Mouse (Mus musculus) kidney, postnatal 25 days (tissue): ENCODE measurements at regions not wholly inside any gene's neighbourhood (a gene's known extent, or its start where the extent isn't known, plus 50 kb on each side); places are given as distances from the start of the nearest gene placed in this dataset.
"Not testable (repeated sequence)": the region's sequence is repeated elsewhere in the genome, so short reads cannot be mapped to it uniquely, and the experiment has no call there.

Experiments used
- DNase-seq, 2 experiments: peaks; one replicate each; pipeline ENCODE4 v3.0.0; 2021; ENCODE audit warnings: mixed read lengths in 2 of 2

- no peak for DNase-seq
Measured at GRCm38 (mm10) chr16:73404509-73404908, 1007.1 kb downstream of the Robo2 start.

DNA sequence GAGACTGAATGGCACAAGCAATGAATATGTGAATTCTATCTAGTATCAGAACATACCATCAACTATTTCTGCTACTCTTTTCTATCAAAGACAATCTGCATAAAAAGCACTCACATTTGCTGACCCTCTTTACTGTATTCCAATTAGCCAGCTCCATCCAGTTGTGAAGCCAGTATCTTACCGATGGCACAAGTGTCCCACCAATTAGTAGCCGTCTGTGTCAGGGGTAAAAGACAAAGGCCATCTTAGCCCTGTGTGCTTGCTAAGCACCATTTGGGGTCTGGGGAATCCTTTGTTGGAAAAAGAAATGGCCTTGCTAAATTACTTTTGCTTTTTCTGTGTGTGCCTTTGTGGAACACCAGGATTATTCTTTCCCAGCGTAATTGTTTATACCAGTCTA lies 1007.5 kb downstream of the Robo2 start:
- DNase-seq: no peak

DNA sequence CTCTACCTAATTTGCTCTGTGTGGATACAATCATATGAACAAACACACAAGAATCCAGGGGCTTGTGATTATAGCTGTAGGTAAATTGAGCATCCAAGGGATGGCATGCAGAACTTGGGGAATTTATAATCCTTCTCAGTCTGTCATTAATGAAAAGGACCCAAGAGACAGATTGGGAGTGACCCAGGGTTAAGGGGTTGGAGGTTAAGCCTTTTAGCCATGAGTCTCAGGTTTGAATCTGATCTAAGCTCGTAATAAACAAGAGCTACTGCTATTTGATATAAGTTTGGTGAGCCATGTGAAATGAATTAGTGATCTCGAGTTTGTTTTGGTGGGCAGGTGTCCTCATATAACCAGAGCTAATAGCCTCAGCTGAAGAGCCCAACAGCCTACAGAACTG lies 1032.6 kb downstream of the Robo2 start:
- DNase-seq: no peak

DNA sequence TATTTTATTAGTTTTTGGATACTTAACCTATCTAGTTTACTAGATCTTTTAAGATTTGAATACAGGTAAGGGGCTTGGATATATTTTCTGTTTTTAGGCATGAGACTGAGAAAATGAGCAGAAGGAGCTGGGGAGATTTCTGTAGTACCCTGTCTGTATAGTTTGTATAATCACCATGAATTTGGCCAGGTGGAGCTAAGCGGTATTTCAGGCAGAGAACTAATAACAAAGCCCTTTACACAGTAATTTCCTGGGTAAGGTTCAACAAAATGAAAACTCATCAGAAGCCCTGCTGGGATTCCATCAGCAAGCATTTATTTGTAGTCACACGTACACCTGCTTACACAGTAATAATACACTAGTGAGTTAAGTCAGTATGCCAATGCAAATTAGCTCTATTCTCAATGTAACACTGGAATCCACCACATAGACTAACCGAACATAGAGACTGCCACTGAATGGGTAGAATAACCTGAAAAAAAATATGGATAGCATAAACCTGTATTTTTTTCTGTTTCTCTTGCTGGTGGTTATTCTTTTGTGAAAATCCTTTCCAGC lies 1036.9 kb downstream of the Robo2 start:
- DNase-seq: no peak

DNA sequence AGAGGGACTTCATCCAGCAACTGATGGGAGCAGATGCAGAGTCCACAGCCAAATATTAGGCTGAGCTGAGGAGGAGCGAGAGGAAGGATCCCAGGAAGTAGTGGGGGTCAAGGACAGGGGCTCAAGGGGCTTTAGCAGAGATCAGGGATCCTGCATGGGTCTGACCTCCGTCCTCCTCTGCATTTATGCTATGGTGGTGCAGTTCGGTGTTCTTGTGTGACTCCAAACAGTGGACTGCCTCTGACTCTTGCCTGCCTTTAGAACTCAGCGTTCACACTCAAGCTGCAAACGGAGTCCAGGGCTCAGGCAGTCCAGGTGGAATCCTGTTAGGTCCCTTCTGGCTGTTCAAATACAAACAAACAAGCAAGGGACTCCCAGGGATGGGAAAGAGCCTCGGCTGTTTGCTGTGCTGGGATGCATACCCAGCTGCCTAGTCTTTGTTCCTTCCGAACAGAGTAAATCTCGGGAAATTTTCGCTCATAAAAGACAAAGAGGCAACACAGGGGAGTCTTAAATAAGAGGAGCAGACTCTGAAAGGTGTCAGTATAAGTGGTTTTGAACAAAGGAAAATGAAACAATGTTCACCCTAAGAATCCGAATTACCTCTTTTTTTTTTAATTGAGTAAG lies 1042.9 kb downstream of the Robo2 start:
- no peak for DNase-seq

DNA sequence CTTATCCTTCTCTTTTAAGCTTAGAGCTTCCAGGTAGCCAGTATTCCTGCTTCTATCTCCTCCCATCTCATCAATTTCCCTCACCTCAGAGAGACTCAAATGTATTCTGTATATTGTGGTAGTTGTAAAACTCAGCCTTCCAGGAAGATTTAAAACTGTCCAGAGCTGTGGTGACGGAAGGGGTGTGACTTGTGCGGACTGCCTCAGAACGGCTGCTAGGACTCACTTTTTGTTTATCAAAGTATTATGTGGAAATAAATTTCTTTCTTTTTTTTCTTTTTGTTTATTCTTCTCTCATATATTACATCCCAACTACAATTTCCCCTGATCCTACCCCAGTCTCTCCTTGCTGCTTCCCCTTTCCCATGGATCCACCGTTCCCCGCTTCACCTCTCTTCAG lies 1043.7 kb downstream of the Robo2 start:
- no peak for DNase-seq

DNA sequence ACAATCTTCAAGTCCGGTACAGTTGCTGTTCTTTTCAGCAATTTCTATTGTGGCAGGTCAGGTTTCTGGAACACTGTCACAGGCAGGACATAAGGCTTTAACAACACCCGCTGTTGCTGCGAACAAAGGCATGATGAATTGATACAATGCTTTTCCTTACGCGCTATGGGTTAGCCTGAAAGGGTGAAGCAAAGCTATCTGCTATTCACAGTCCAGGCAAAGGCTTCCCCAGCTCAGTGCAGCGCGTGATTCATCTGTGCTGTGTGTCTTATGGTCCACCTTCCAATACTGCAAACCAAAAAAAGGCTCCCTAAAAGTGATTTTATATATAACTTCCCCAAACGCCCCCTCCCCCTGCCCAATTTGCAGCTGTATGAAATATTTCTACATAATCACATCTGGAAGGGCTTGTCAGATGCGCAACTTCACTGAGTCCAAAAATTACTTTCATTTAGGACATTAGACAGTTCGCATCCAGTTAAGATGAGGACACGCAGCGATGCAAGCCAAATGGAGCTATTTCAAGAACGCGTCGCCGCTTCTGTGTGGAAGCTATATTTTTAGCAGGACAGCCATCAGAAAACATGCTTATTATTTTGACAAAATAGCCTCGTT lies 1044.3 kb downstream of the Robo2 start:
- DNase-seq: no peak

- DNase-seq: no peak
Measured at GRCm38 (mm10) chr16:73350698-73351097, 1042.6 kb downstream of the Robo1 start.

- no peak for DNase-seq
Measured at GRCm38 (mm10) chr16:73343941-73344340, 1035.8 kb downstream of the Robo1 start.

GRCm38 (mm10) chr16:73343531-73343930 lies 1035.4 kb downstream of the Robo1 start:
- no peak for DNase-seq

GRCm38 (mm10) chr16:73317644-73318043 lies 1009.5 kb downstream of the Robo1 start:
- no peak for DNase-seq

- no peak for DNase-seq
Measured at GRCm38 (mm10) chr16:73310096-73310495, 1002.0 kb downstream of the Robo1 start.

- DNase-seq: no peak
Measured at GRCm38 (mm10) chr16:73279951-73280350, 971.8 kb downstream of the Robo1 start.

- no peak for DNase-seq
Measured at GRCm38 (mm10) chr16:73259691-73260090, 951.6 kb downstream of the Robo1 start.

- no peak for DNase-seq
Measured at GRCm38 (mm10) chr16:73259283-73259682, 951.2 kb downstream of the Robo1 start.

DNA sequence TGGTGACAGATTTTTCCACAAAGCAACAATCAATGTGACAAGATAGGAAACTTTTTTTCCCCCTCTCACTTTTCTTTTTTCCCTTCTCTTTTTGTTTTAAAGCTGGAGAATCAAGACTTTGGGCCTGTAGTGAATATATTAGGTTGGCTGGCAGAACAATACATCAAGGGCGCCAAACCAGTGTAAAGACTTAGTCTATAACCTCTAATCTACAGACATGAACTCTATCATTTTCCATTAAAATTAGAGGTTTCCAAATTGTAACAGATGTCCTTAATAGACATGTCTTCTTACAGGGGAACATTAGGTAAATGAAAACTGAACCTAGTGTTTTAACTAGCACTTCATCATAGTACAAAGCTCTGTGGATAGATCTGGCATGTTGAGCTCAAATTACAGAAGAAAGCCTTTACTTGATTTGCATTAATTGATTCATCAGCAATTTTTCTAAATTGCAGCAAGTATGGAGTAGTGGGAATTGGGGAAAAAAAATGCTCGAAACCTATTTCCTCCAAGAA lies 937.0 kb downstream of the Robo1 start:
- DNase-seq: no peak

DNA sequence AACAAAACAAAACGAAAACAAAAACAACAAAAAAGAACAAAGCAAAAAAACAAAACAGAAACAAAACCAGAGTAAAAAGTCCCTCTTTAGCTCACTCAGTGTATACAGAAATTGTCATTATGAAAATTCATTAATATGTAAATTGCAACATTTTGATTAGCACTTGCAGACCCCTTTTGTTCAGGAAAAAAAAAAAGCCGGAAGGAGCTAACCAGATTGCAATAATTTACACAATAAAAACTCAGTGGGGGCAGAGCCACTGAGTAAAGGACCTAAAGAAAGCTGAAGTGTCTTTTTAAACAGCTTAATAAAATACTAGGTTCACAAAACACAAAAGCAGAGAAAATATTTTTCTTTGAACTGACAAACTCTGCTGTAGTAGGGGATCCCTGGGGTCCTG lies 922.5 kb downstream of the Robo1 start:
- DNase-seq: no peak

GRCm38 (mm10) chr16:73217555-73217954 lies 909.4 kb downstream of the Robo1 start:
- no peak for DNase-seq

GRCm38 (mm10) chr16:73203542-73203941 lies 895.4 kb downstream of the Robo1 start:
- peak in 1 of 2 experiments; percentile 32 for DNase-seq

GRCm38 (mm10) chr16:73200991-73201390 lies 892.9 kb downstream of the Robo1 start:
- DNase-seq: no peak

- no peak for DNase-seq
Measured at GRCm38 (mm10) chr16:73182776-73183175, 874.7 kb downstream of the Robo1 start.

GRCm38 (mm10) chr16:73182258-73182657 lies 874.2 kb downstream of the Robo1 start:
- DNase-seq: no peak

DNA sequence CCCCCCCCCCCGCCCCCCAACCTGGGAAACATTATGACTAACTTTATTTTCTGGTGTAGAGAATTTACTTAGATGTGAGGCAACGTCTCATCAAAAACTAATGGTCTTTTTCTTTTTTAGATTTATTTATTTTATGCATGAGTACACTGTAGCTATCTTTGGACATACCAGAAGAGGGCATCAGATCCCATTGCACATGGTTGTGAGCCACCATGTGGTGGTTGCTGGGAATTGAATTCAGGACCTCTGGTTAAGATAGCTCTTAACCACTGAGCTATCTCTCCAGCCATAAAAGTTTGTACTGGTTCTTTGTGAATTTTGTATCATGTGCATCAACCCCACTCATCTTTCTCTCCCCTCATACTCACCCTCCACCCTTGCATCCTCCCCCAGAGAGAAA lies 847.3 kb downstream of the Robo1 start:
- no peak for DNase-seq

GRCm38 (mm10) chr16:73127927-73128326 lies 819.8 kb downstream of the Robo1 start:
- DNase-seq: not testable (repeated sequence)
